Comparison of ENCODE assay signal across 8 mouse cellular contexts in genomic region chr15:31224135-31224761, GRCm38 (mm10). TPM values are rescaled to one million over a fixed set of nuclear protein-coding genes. Genes with fewer than 3 reads are reported as not detected.
A peak's percentile ranks its signal among the peaks of the same experiment; 100 is the strongest.
DNase-seq lines count a peak whose midpoint lies in the region; ATAC-seq and TF ChIP-seq lines count a peak whose summit lies in the region.

TSS of gene Dap (plus strand) at chr15:31224314.

- peak; percentile 97 for ATAC-seq in heart, embryonic 11.5 days (replicated peaks; ENCODE audit: insufficient number of reproducible peaks, low FRiP score, low TSS enrichment)
- peak; percentile 99 for ATAC-seq in kidney, embryonic 16.5 days (ENCODE audit: low FRiP score, low TSS enrichment)

- peak within 1 kb of the TSS; percentile 25 for H3ac ChIP-seq in myocyte (ENCODE audit: control insufficient read depth, insufficient read length)

- H3K27me3 ChIP-seq in erythroblast, embryonic 14.5 days (ENCODE audit: control insufficient read depth), result no peaks in the 10 kb centered on the region
- H3K27me3 ChIP-seq in heart, embryonic 11.5 days (ENCODE audit: control insufficient read depth, insufficient read depth, low read length), result no peaks in the 10 kb centered on the region
- H3K27me3 ChIP-seq in kidney, embryonic 16.5 days (ENCODE audit: insufficient read depth, low read length), result no peaks in the 10 kb centered on the region
- no peaks in the 10 kb centered on the region for H3K27me3 ChIP-seq in liver, adult 2 months (ENCODE audit: control insufficient read depth, insufficient read depth, low read length)
- H3K27me3 ChIP-seq in myocyte (ENCODE audit: control insufficient read depth, insufficient read depth, insufficient read length), result no peaks in the 10 kb centered on the region
- no peaks in the 10 kb centered on the region for H3K27me3 ChIP-seq in splenic B cell, adult 2 months (ENCODE audit: control insufficient read depth, insufficient read depth, low read length, poor library complexity, severe bottlenecking)

- WGBS in heart, embryonic 11.5 days (ENCODE audit: insufficient replicate concordance), result under 1% methylated on average over 61 of the region's 67 CpGs
- under 1% methylated on average over 67 of the region's 67 CpGs for WGBS in kidney, embryonic 16.5 days
- WGBS in liver, adult 2 months, result under 1% methylated on average over 67 of the region's 67 CpGs

- peak within 1 kb of the TSS; percentile 62 for H3K27ac ChIP-seq in heart, embryonic 11.5 days (ENCODE audit: low read depth, low read length)
- H3K27ac ChIP-seq in kidney, embryonic 16.5 days (ENCODE audit: low read length), result peak within 1 kb of the TSS; percentile 76
- peak within 1 kb of the TSS; percentile 97 for H3K27ac ChIP-seq in liver, adult 2 months (replicated peaks; ENCODE audit: insufficient read depth, low read depth, low read length)

- DNase-seq in A20 (ENCODE audit: low read depth, low spot score), result peak; percentile 97
- DNase-seq in brain, embryonic 14.5 days (ENCODE audit: low read depth), result peak; percentile 99
- peak; percentile 81 for DNase-seq in liver, adult 2 months (ENCODE audit: extremely low read depth, low read depth, low spot score)
- peak; percentile 95 for DNase-seq in splenic B cell, adult 2 months (ENCODE audit: low read depth, low spot score)

- H3K4me3 ChIP-seq in erythroblast, embryonic 14.5 days (replicated peaks), result peak within 1 kb of the TSS; percentile 80
- peak within 1 kb of the TSS; percentile 79 for H3K4me3 ChIP-seq in heart, embryonic 11.5 days (ENCODE audit: low read depth, low read length)
- peak within 1 kb of the TSS; percentile 71 for H3K4me3 ChIP-seq in kidney, embryonic 16.5 days (ENCODE audit: low read length)
- peak within 1 kb of the TSS; percentile 94 for H3K4me3 ChIP-seq in liver, adult 2 months (ENCODE audit: insufficient read depth, low read depth, low read length)
- peak within 1 kb of the TSS; percentile 52 for H3K4me3 ChIP-seq in myocyte

- H3K4me2 ChIP-seq in heart, embryonic 11.5 days, result peak within 1 kb of the TSS; percentile 83
- peak within 1 kb of the TSS; percentile 66 for H3K4me2 ChIP-seq in kidney, embryonic 16.5 days (replicated peaks; ENCODE audit: low read depth, low read length)
- peak within 1 kb of the TSS; percentile 86 for H3K4me2 ChIP-seq in myocyte (ENCODE audit: low read depth)

- TF ChIP-seq CTCF in brain, embryonic 14.5 days (IDR thresholded peaks at IDR 0.05; ENCODE audit: borderline replicate concordance, extremely low read depth, insufficient read depth, insufficient read length), result no peak
- TF ChIP-seq CTCF in liver, adult 2 months (IDR thresholded peaks at IDR 0.05; ENCODE audit: low read depth, low read length), result no peak

- H3K36me3 ChIP-seq in erythroblast, embryonic 14.5 days (ENCODE audit: control insufficient read depth), result peaks cover 2% of the 10 kb centered on the region; the same call in 1 of the 2 replicates
- no peaks in the 10 kb centered on the region for H3K36me3 ChIP-seq in heart, embryonic 11.5 days (ENCODE audit: control insufficient read depth, insufficient read depth, low read length)
- H3K36me3 ChIP-seq in kidney, embryonic 16.5 days (ENCODE audit: insufficient read depth, low read length), result no peaks in the 10 kb centered on the region
- 0 out of 2 replicates have a peak, but pooled peaks cover 2% of the 10 kb centered on the region for H3K36me3 ChIP-seq in liver, adult 2 months (ENCODE audit: control insufficient read depth, insufficient read depth, low read length)
- no peaks in the 10 kb centered on the region for H3K36me3 ChIP-seq in myocyte (ENCODE audit: control insufficient read depth, insufficient read depth)
- H3K36me3 ChIP-seq in splenic B cell, adult 2 months (ENCODE audit: control insufficient read depth, insufficient read depth, low read length, poor library complexity, severe bottlenecking), result no peaks in the 10 kb centered on the region

- peaks cover 27% of the 10 kb centered on the region for H3K4me1 ChIP-seq in erythroblast, embryonic 14.5 days (ENCODE audit: control insufficient read depth)
- peaks cover 4% of the 10 kb centered on the region; the same call in 1 of the 2 replicates for H3K4me1 ChIP-seq in heart, embryonic 11.5 days (ENCODE audit: control insufficient read depth, insufficient read depth, low read length)
- peaks cover 20% of the 10 kb centered on the region; the same call in 1 of the 2 replicates for H3K4me1 ChIP-seq in kidney, embryonic 16.5 days (ENCODE audit: insufficient read depth, low read length)
- peaks cover 14% of the 10 kb centered on the region for H3K4me1 ChIP-seq in liver, adult 2 months (ENCODE audit: control insufficient read depth, insufficient read depth, low read length)

- peaks cover 10% of the 10 kb centered on the region; the same call in 1 of the 2 replicates for H3K79me2 ChIP-seq in liver, adult 2 months (ENCODE audit: control insufficient read depth, insufficient read depth, low read length)
- H3K79me2 ChIP-seq in myocyte (ENCODE audit: control insufficient read depth, insufficient read depth), result peaks cover 44% of the 10 kb centered on the region

- no peaks in the 10 kb centered on the region for H3K9me3 ChIP-seq in erythroblast, embryonic 14.5 days (ENCODE audit: control insufficient read depth, low read length)
- no peaks in the 10 kb centered on the region for H3K9me3 ChIP-seq in heart, embryonic 11.5 days (replicated peaks; ENCODE audit: control insufficient read depth, low read length)
- H3K9me3 ChIP-seq in kidney, embryonic 16.5 days (ENCODE audit: low read length), result no peaks in the 10 kb centered on the region

- peak within 1 kb of the TSS; percentile 95 for H3K9ac ChIP-seq in heart, embryonic 11.5 days (ENCODE audit: low read depth, low read length)
- peak within 1 kb of the TSS; percentile 87 for H3K9ac ChIP-seq in kidney, embryonic 16.5 days (replicated peaks; ENCODE audit: low read length)
- H3K9ac ChIP-seq in liver, adult 2 months (ENCODE audit: low read depth, low read length), result peak within 1 kb of the TSS; percentile 98

- TF ChIP-seq POLR2A in brain, embryonic 14.5 days (IDR thresholded peaks at IDR 0.05; ENCODE audit: borderline replicate concordance, extremely low read depth, insufficient read depth, insufficient read length, poor library complexity, severe bottlenecking), result peak; percentile 59; the same call in 1 of the 2 replicates
- peak; percentile 78 for TF ChIP-seq POLR2A in liver, adult 2 months (IDR thresholded peaks at IDR 0.05; ENCODE audit: extremely low read depth, insufficient read depth, low read length)
- peak; percentile 82 for TF ChIP-seq POLR2A in myocyte (IDR thresholded peaks at IDR 0.05; ENCODE audit: insufficient read length, low read depth)

TF ChIP-seq in myocyte, 11 proteins besides CTCF, POLR2A, EP300 and RAD21:
- TF ChIP-seq SRF (IDR thresholded peaks at IDR 0.05; ENCODE audit: control insufficient read depth, insufficient read length, low read depth), result peak; percentile 87
- TF ChIP-seq MYOG (IDR thresholded peaks at IDR 0.05; ENCODE audit: control insufficient read depth in 1 of 3, insufficient read depth in 1 of 3, insufficient read length in 2 of 3, low read depth in 2 of 3), result peak in 2 of 3 experiments; percentile 10 to 52
- TF ChIP-seq USF1 (IDR thresholded peaks at IDR 0.05; ENCODE audit: low read depth), result no peak
- no peak for TF ChIP-seq TCF12 (IDR thresholded peaks at IDR 0.05; ENCODE audit: insufficient read depth, poor library complexity, severe bottlenecking)
- no peak for TF ChIP-seq REST (IDR thresholded peaks at IDR 0.05; ENCODE audit: insufficient read depth, insufficient read length)
- TF ChIP-seq POLR2AphosphoS2 (IDR thresholded peaks at IDR 0.05; ENCODE audit: insufficient read length, low read depth), result peak; percentile 78
- no peak for TF ChIP-seq TCF3 (IDR thresholded peaks at IDR 0.05; ENCODE audit: insufficient read length, low read depth)
- TF ChIP-seq CEBPB (IDR thresholded peaks at IDR 0.05; ENCODE audit: insufficient read depth, poor library complexity, severe bottlenecking), result no peak
- TF ChIP-seq E2F4 (IDR thresholded peaks at IDR 0.05; ENCODE audit: insufficient read depth), result no peak
- TF ChIP-seq MYOD1 (IDR thresholded peaks at IDR 0.05; ENCODE audit: control insufficient read depth in 1 of 3, insufficient read length in 2 of 3, low read depth in 2 of 3), result peak in 2 of 3 experiments; percentile 6 to 60
- TF ChIP-seq MAX (IDR thresholded peaks at IDR 0.05; ENCODE audit: low read depth), result no peak

RNA-seq across cellular contexts. Expression of gene Dap, which starts in this region (rescaled TPM):
- 16.6 and 24.4 TPM in 2 replicates for polyA plus RNA-seq in brain, embryonic 14.5 days (2012; rRNA removed)
- 2.0 and 2.1 TPM in 2 replicates for polyA plus RNA-seq in erythroblast, embryonic 14.5 days (2012)
- polyA plus RNA-seq in heart, embryonic 11.5 days (2014; fragmentation: Nextera tagmentation; extraction: Ambion mirVana), result 61.2 and 65.1 TPM in 2 replicates
- polyA plus RNA-seq in kidney, embryonic 16.5 days (2015; fragmentation: Nextera tagmentation; extraction: Ambion mirVana), result 78.3 and 89.7 TPM in 2 replicates
- total RNA-seq in liver, adult 2 months (2014; rRNA removed), result 53.6 and 63.8 TPM in 2 replicates
- polyA plus RNA-seq in liver, adult 2 months (2012; rRNA removed), result 156 and 257 TPM in 2 replicates
- polyA plus RNA-seq in myocyte (2012; fragmentation: generic; extraction: Trizol), result 417 TPM

Comparison
In these comparisons a context has a peak if more than half of its experiments do, and no peak if none do; other contexts are left out.
1. Peak in every context shown above with its lines: DNase-seq, ATAC-seq, H3K4me3 ChIP-seq and H3K27ac ChIP-seq.